Mouse (Mus musculus): ENCODE results near the gene Slc25a28.

Slc25a28 gene

DNA sequence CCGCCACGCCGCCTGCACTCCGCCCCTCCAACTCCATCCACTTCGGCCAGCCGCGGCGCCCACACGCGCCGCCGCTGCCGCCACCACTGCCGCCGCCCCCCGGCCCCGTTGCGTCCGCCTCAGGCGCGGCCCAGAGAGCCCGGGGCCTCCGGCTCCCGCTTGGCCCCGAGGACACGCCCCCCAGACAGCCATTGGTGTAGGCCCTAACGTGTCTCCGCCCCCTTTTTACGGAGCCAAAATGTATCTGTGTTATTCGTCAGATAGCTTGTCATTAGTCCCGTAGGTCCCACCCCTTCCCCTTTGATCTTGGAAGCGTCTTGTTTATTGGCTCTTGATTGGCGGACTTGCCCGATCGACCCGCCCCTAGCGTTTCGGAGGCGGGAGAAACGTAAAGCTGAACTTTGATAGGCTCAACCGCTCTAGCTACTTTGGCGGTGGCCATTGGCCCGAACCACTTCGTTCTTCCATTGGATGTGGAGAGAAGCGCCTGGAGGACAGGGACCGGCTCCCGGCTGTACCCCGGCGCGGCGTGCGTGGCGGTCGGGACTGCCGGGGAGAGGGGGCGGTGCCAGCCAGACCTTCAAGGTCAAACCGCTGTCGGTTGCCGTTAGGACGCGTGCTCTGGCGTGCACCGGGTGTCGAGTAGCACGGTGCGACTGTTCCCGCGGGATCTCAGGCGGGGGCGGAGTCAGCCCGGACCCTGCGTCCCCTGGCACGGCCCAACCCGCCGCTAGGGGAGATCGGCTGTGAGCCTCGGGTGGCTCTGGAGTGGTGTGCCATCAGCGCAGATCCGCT, at the start of gene Slc25a28:
Gene Slc25a28, minus strand, starts transcription at position 152 of the 795 bp plus-strand sequence.
- peak; percentile 99 for DNase-seq (ENCODE audit: low spot score)

GRCm38 (mm10) chr19:43724194-43724593, 49.5 kb upstream of the Slc25a28 start:
- DNase-seq (ENCODE audit: low spot score) = no peak

- no peak for DNase-seq (ENCODE audit: low spot score)
These were observed 48.8 kb upstream of the Slc25a28 start for GRCm38 (mm10) chr19:43723501-43723900.

DNA sequence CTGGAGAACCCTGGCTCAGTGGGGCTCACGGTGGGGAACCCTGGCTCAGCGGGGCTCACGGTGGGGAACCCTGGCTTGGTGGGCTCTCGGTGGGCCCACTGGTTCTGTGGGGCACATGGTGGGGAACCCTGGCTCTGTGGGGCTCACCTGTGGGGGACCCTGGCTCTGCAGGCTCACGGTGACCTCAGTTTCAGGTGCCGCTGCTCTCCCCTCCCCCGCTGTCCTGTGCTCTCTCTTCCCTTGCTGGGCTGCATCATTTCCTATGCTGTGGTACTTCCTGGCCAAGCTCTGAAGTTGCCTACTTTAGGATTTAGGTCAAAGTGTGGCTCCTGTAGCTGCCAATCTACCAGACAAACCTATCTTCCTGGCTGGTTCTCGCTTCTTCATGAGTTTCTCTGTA, 48.2 kb upstream of the Slc25a28 start:
- DNase-seq (ENCODE audit: low spot score) = no peak

DNA sequence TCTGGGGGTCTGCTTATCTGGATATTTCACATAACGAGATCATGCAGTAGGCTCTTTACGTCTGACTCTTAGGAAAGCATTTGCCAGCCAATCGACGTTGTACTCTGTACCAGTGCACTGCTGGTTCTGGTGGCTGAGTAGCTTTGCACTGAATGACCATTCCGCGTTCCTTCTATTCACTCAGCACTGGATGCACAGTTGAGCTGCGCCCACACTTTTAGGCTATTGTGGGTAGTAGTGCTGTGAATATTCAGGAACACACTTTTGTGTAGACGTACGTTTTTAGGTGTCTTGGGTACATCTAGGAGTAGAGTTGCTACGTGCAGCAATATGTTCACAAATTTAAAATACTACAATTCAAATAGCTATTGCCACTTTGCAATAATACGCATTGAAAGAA, 45.4 kb upstream of the Slc25a28 start:
- DNase-seq (ENCODE audit: low spot score) = no peak

- no peak for DNase-seq (ENCODE audit: low spot score)
These were observed 37.3 kb upstream of the Slc25a28 start for GRCm38 (mm10) chr19:43711971-43712370.

GRCm38 (mm10) chr19:43711159-43711916, 36.7 kb upstream of the Slc25a28 start:
- DNase-seq (ENCODE audit: low spot score) = no peak

- DNase-seq (ENCODE audit: low spot score) = no peak
These were observed 34.6 kb upstream of the Slc25a28 start for GRCm38 (mm10) chr19:43709317-43709716.

DNA sequence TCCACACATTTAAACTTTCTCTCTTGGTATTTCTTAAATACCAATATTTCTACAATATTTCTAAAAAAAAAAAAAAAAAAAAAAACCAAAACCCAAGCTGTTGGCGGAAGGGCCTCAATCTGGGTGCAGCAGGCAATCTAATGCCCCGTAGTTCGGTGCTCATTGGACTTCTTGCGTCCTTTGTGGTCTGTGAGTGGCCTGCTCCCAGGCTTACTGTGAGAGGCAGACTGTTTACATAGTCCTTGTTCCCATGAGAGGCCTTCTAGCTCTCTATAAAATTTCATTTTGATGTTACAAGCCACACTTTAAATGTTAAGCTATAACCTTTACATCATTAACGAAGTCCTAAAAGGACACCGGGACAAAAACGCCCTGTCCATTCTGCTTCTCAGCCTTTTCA, 33.5 kb upstream of the Slc25a28 start:
- no peak for DNase-seq (ENCODE audit: low spot score)

DNA sequence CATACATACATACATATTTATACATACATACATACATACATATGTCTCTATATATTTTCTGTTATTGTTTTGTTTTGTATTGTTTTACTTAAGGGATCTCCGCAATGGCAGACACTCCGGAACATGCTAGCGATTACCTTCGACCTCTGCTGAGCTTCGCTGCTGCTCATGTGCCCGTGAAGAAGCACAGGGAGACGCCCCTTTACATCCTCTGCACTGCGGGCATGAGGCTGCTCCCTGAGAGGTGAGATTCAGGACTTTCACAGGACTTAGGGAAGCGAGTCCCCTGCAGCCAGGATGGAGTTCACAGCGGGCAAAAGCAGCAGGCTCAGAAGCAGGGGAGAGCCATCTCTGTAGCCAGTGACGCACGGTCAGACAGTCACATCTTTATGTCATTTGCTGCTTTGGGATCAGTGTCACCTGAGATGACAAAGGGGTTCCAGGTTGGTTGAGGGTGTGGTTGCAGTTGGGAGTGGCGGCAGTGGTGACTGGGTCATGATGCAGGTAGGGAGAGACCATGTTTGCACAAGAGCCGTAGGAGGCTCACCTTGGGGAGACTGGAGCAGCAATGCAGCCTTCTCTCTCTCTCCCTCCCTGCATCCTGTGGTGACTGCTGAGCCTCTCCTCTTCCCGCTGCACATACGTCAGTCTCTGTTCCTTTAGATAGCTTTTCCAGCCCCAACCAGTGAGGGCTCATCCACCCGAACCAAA, 30.3 kb upstream of the Slc25a28 start:
- no peak for DNase-seq (ENCODE audit: low spot score)

DNA sequence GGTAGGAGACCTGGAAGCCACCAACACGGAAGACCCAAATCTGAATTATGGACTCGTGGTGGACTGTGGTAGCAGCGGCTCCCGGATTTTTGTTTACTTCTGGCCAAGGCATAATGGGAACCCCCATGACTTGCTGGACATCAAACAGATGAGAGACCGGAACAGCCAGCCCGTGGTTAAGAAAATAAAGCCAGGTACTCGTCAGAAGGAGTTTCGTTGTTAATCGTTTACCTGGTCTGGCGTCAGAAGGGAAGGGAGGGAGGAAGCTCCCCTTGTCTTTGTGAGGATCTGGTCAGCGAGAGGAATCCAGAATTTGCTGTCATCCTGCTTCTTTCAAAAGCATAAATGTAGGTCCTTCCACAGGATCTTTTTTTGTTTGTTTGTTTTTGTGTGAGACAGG, 29.5 kb upstream of the Slc25a28 start:
- DNase-seq (ENCODE audit: low spot score) = no peak

- no peak for DNase-seq (ENCODE audit: low spot score)
These were observed 25.1 kb upstream of the Slc25a28 start for GRCm38 (mm10) chr19:43699763-43700155.

- DNase-seq (ENCODE audit: low spot score) = no peak
These were observed 24.5 kb upstream of the Slc25a28 start for GRCm38 (mm10) chr19:43699021-43699762.

DNA sequence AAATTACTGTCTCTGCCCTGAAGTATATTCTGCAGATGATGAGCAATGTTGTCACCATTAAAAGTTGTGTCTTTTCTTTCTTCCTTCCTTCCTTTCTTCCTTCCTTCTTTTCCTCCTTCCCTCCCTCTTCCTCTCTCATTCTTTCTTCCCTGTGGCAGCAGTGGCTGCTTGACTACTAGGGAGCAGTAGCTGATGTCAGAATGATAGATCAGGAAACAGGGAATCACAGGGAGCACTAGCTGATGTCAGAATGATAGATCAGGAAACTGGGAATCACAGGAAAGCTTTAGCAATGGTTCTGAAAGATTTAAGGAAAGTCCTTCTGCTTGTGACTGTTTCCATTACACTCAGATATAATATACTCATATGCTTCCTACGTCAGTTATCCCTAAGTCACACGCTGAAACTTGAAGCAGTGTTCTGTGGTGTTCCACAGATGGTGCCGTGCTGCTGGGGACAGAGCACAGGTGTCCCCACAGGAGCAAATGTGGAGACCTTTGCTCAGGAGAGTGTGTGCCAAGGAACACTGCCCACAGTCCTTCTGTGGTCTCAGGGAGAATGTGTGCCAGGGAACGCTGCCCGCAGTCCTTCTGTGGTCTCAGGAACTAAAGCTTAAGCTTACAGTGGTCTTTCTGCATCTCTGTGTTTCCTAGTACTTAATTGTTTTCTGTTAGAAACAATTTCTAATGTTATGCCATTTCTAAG, 23.1 kb upstream of the Slc25a28 start:
- DNase-seq (ENCODE audit: low spot score) = no peak

DNA sequence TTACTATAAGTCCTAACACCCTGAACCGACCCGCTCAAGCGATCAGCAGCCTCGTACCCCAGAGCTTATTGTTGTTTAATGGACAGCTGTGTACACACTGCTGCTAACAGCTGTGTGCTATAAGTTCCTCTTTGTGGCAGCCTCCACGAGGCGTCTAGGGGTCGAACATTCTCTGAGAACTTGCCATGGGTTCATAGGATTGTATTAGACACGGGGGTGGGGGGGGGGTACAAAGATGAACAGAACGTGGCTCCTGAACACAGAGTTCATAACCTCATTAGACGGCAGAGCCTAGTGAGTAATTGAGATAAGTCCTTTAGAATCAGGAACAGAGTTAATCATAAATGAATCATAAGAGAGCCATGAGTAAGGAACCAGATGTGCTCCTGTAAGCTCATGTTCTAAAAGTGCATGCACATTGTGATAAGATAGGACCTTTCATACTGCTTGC, 20.9 kb upstream of the Slc25a28 start:
- DNase-seq (ENCODE audit: low spot score) = no peak

DNA sequence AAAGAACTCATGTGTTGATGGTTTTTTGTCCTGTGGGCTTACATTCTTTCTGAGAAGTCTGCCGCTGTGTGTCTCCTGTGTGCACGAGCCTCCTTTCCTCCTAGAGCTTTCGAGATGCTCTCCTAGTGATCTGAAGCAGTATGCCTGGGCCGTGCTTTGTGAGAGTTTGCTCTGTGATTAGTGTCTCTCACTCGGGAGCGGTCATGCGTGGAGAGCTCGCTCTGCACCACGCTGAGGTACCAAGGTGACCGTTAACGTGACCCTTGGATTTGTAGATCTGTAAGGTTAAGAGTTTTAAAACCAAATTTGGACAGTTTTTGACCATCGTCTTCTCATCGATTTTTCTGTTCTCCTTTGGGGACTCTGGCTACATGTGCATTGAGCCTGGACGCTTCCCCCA, 18.1 kb upstream of the Slc25a28 start:
- DNase-seq (ENCODE audit: low spot score) = no peak

DNA sequence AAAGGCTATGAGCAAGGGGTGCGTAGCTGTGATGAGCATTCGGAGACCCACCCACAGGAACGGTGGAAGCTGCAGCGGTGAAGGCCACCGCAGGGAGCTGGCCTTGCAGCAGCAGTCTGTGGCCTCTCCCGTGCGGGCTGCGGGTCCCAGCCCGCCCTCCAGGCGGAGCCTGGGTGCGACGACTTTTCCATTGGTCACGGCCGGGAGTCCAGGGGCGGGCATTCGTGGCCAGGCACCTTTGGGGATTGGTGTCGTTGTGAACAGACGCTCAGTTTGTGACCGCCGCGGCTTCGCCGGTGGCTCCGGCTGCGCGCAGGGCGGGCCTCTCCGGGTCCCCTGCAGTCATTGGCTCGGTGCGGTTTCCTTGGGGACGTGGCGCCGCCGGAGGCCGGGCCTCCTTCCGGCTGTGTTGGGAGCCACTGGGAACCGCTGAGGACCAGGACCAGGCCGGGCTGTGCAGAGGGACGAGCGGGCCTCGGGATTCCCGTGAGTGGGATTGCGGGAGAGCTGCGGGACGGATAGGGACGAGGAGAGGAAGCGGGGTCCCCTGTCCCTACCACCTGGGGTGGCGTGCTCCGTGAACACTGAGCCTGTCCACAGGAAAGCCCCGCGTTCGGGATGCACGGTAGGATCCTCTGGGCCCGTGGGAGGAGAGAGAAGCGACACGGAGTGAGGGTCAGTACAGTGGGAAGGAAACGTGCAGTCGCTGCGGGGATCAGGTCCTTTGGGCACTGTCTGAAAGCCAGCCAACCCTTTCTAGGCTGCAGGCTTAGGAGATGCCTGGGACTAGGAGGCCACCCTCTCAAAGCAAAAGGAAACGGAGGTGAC, 15.0 kb upstream of the Slc25a28 start, which contains the start of gene Entpd7:
Gene Entpd7, plus strand, starts transcription at position 254 of the 828 bp plus-strand sequence.
- DNase-seq (ENCODE audit: low spot score) = peak; percentile 87

GRCm38 (mm10) chr19:43681541-43681940, 6.9 kb upstream of the Slc25a28 start:
- no peak for DNase-seq (ENCODE audit: low spot score)

DNA sequence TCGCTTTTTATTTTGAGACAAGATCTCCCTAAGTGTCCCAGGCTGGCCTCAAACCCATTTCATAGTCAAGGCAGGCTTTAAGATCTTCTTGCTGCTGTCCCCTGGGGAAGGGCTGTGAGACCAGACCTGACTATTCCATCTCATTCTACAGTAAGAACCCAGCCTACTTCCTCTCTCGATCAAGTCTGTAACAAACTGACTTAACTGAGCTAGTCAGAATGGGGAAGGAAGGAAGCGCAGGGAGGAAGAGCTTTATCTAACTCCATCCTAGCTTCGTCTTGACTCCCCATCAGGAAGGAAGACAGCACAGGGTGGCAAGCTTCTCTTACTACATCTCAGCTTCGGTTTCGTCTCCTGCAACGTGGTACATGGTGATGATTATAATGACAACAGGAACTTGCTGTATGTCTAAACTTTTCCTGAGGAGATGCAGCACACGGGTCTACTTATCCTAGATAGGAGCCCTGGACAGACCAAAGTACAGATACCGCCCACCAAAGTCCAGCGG, 4.8 kb upstream of the Slc25a28 start:
- DNase-seq (ENCODE audit: low spot score) = no peak

DNA sequence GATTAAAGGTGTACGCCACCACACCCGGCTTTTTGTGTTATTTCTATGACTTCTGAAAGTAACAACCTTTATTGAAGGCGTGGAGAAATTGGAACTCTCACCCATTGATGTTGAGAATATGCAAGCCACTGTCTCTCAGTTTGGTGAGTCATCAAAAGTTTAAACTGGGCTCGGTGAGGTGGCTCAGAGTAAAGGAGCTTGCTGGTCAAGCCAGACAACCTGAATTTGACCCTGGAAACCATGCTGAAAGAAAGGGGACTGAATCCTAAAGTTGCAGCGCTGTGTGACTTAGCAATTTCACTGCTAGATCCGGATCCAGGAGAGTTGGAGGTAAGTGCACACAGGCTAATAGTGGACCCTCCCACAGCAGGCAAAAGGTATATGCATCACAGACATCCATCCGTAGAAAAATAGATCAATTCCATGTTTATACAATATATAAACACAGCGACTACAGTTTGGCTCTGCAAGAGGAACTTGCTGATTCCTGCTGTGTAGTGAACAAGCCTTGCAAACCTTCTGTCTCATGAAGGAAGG, 3.9 kb upstream of the Slc25a28 start:
- no peak for DNase-seq (ENCODE audit: low spot score)
